Mouse (Mus musculus) liver, postnatal 0 days (tissue): Measurements from ENCODE around the gene Gm48551. TPM values are rescaled to one million over a fixed set of nuclear protein-coding genes. Genes with fewer than 3 reads are reported as not detected.

Experiments used
- ATAC-seq: fragments of 200-750 bp; cut with Nextera tagmentation; 2 replicates; pipeline ENCODE4 v1.8.0; 2017; ENCODE audit warnings: mild to moderate bottlenecking, moderate library complexity
- DNase-seq: peaks from one replicate; pipeline ENCODE4 v3.0.0-alpha.2; 2016
- H3K27ac ChIP-seq: fragments of 300-500 bp; sonication (generic); 2 replicates; pipeline ENCODE4 v1.5.1; 2014; ENCODE audit warnings: antibody characterized with exemption, moderate library complexity, mild to moderate bottlenecking, low read depth
- H3K27me3 ChIP-seq: fragments of 300-500 bp; sonication (generic); 2 replicates; pipeline ENCODE4 v1.6.1; 2014; ENCODE audit warnings: low read length, control low read depth, mixed read lengths; ENCODE audit not compliant: insufficient read depth
- H3K36me3 ChIP-seq: fragments of 300-500 bp; sonication (generic); replicated peaks from 2 replicates; pipeline ENCODE4 v1.6.1; 2014; ENCODE audit warnings: mild to moderate bottlenecking, control low read depth, low read length, moderate library complexity, mixed read lengths; ENCODE audit not compliant: insufficient read depth
- H3K4me1 ChIP-seq: fragments of 300-500 bp; sonication (generic); 2 replicates; pipeline ENCODE4 v1.6.1; 2014; ENCODE audit warnings: antibody characterized with exemption, mild to moderate bottlenecking, control low read depth; ENCODE audit not compliant: insufficient read depth
- H3K4me2 ChIP-seq: fragments of 300-500 bp; sonication (generic); 2 replicates; pipeline ENCODE4 v1.6.1; 2014; ENCODE audit warnings: low read depth, mild to moderate bottlenecking, low read length, moderate library complexity, mixed read lengths
- H3K4me3 ChIP-seq: fragments of 300-500 bp; sonication (generic); 2 replicates; pipeline ENCODE4 v1.5.1; 2014; ENCODE audit warnings: low read depth, low read length
- H3K9ac ChIP-seq: fragments of 300-500 bp; sonication (generic); replicated peaks from 2 replicates; pipeline ENCODE4 v1.6.1; 2014; ENCODE audit warnings: mild to moderate bottlenecking, moderate library complexity
- H3K9me3 ChIP-seq: fragments of 300-500 bp; sonication (generic); 2 replicates; pipeline ENCODE4 v1.6.1; 2016; ENCODE audit warnings: mild to moderate bottlenecking, control low read depth, low read length, mixed read lengths
- CTCF ChIP-seq: sonication (generic); IDR thresholded peaks from 2 replicates; pipeline ENCODE4 v1.5.1; 2016; ENCODE audit warnings: antibody characterized with exemption, low read depth
- EP300 ChIP-seq: IDR thresholded peaks from 2 replicates; pipeline ENCODE4 v1.6.1; 2016; ENCODE audit warnings: antibody characterized with exemption, low read depth, mild to moderate bottlenecking
- WGBS: fragments of 180-500 bp; shearing (Covaris S2); extraction: QIAGEN DNeasy Blood & Tissue Kit; methylation state at CpG from one replicate; pipeline ENCODE4 v1.1.7; 2014; ENCODE audit not compliant: insufficient replicate concordance; 5-methylcytosine and 5-hydroxymethylcytosine counted together
- polyA plus RNA-seq: library from polyadenylated mRNA; unstranded; fragments of >200 nt; fragmentation: Nextera tagmentation; extraction: Ambion mirVana; gene quantifications from 2 replicates; pipeline ENCODE4 v1.2.1, GENCODE M21; 2015

Gene Gm48551
- polyA plus RNA-seq, 1 experiment from 2014 or later, result 0.70 TPM

GRCm38 (mm10) chr10:81416581-81417226, 32.4 kb downstream of the Gm48551 start:
- H3K27ac ChIP-seq, result 0 out of 2 replicates have a peak overlapping the region, but pooled peaks have one; percentile 22
- TF ChIP-seq CTCF (peak; percentile 63), EP300 (no peak)
- H3K4me2 ChIP-seq, result peak overlapping the region; percentile 53
- peak overlapping the region; percentile 30 for H3K4me3 ChIP-seq
- peaks cover 53% of the 10 kb centered on the region for H3K4me1 ChIP-seq
- no peaks in the 10 kb centered on the region for H3K9me3 ChIP-seq
- ATAC-seq (no peak), DNase-seq (no peak)
- peak overlapping the region; percentile 17; the same call in 1 of the 2 replicates for H3K9ac ChIP-seq
- H3K27me3 ChIP-seq, result no peaks in the 10 kb centered on the region
- peaks cover 2% of the 10 kb centered on the region; the same call in 1 of the 2 replicates for H3K36me3 ChIP-seq
- WGBS, result 6% methylated on average over 17 of the region's 26 CpGs

DNA sequence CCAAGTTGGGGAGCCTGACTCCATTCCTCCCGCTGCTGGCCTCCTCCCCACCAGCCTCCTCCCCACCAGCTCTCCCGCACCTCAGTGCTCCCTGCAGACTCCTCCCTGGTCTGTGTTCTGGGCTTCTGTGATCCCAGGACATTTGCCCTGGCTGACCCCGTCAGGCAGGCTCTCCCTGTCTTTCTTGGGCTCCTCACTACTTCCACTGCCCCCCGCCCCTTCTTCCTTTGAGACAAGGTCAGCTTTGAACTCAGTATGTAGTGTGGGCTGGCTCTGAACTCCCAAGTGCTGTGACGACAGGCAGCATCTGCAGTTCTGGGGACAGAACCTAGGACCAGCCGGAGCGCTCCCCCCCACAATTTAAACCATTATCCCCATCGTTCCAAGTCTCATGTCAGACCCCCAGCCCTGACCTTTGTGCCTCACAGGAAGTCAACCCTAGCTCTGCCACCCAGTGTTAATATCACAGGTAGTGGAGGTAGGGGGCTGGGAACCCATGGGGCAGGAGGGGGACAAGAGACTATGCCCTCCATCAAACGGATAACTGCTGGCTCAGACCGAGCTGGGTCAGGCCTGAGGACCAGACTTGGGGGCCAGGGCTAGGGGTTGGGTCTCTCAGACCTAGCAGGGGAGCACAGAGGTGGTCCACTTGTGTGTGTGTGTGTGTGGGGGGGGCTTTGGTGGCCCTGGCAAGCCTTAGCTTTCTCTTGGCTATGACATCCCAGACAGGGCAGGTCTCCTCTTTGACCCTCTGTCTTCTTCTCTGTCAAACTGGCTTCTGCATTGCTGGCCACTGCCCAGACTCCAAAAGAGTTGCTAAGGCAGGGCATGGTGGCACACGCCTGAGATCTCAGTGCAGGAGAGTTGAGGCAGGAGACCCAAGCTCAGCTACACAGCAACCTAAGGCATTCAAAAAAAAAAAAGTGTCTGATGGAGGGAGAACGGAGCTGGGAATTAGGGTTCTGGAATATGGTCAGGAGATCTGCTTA, 33.3 kb downstream of the Gm48551 start:
- WGBS, result 55% methylated on average over 12 of the region's 12 CpGs
- DNase-seq (no peak), ATAC-seq (no peak)
- TF ChIP-seq EP300 (no peak), CTCF (no peak)
- peaks cover 52% of the 10 kb centered on the region for H3K4me1 ChIP-seq
- peaks cover 2% of the 10 kb centered on the region; the same call in 1 of the 2 replicates for H3K36me3 ChIP-seq
- H3K4me3 ChIP-seq, result peak overlapping the region; percentile 30
- peak overlapping the region; percentile 17; the same call in 1 of the 2 replicates for H3K9ac ChIP-seq
- H3K27me3 ChIP-seq, result no peaks in the 10 kb centered on the region
- H3K9me3 ChIP-seq, result no peaks in the 10 kb centered on the region
- peak overlapping the region; percentile 53 for H3K4me2 ChIP-seq
- no peak overlapping the region for H3K27ac ChIP-seq

- H3K27ac ChIP-seq, result no peak overlapping the region
- WGBS, result 55% methylated on average over 11 of the region's 11 CpGs
- H3K4me1 ChIP-seq, result peaks cover 46% of the 10 kb centered on the region
- peak; percentile 15 for DNase-seq
- H3K9ac ChIP-seq, result no peak overlapping the region
- TF ChIP-seq EP300 (no peak), CTCF (no peak)
- no peak overlapping the region for H3K4me3 ChIP-seq
- H3K9me3 ChIP-seq, result no peaks in the 10 kb centered on the region
- no peak overlapping the region for H3K4me2 ChIP-seq
- no peaks in the 10 kb centered on the region for H3K27me3 ChIP-seq
- ATAC-seq, result no peak
- 0 out of 2 replicates have a peak, but pooled peaks cover 2% of the 10 kb centered on the region for H3K36me3 ChIP-seq
These were observed 34.2 kb downstream of the Gm48551 start for GRCm38 (mm10) chr10:81418216-81419070.

- H3K36me3 ChIP-seq, result 0 out of 2 replicates have a peak, but pooled peaks cover 2% of the 10 kb centered on the region
- no peak for ATAC-seq
- peaks cover 37% of the 10 kb centered on the region for H3K4me1 ChIP-seq
- DNase-seq, result peak; percentile 13
- no peaks in the 10 kb centered on the region for H3K9me3 ChIP-seq
- no peak for TF ChIP-seq CTCF
- TF ChIP-seq EP300, result no peak
- WGBS, result 84% methylated on average over 10 of the region's 10 CpGs
- no peak overlapping the region for H3K27ac ChIP-seq
- no peak overlapping the region for H3K4me3 ChIP-seq
- H3K4me2 ChIP-seq, result no peak overlapping the region
- no peaks in the 10 kb centered on the region for H3K27me3 ChIP-seq
- H3K9ac ChIP-seq, result no peak overlapping the region
These were observed 35.1 kb downstream of the Gm48551 start for GRCm38 (mm10) chr10:81419111-81419928.

GRCm38 (mm10) chr10:81420191-81420767, 36.0 kb downstream of the Gm48551 start:
- peaks cover 28% of the 10 kb centered on the region for H3K4me1 ChIP-seq
- no peak overlapping the region for H3K9ac ChIP-seq
- no peak overlapping the region for H3K4me2 ChIP-seq
- 91% methylated on average over 40 of the region's 40 CpGs for WGBS
- H3K9me3 ChIP-seq, result no peaks in the 10 kb centered on the region
- no peak for ATAC-seq
- H3K36me3 ChIP-seq, result 0 out of 2 replicates have a peak, but pooled peaks cover 2% of the 10 kb centered on the region
- H3K4me3 ChIP-seq, result no peak overlapping the region
- peak; percentile 22 for DNase-seq
- H3K27me3 ChIP-seq, result peaks cover 3% of the 10 kb centered on the region; the same call in 1 of the 2 replicates
- no peak overlapping the region for H3K27ac ChIP-seq
- TF ChIP-seq CTCF (no peak), EP300 (no peak)
